Mouse (Mus musculus): ENCODE results near the gene Col6a2. TPM values are rescaled to one million over a fixed set of nuclear protein-coding genes. Genes with fewer than 3 reads are reported as not detected.

The Col6a2 gene
- total and polyA plus RNA-seq, 3 experiments, result not detected

DNA sequence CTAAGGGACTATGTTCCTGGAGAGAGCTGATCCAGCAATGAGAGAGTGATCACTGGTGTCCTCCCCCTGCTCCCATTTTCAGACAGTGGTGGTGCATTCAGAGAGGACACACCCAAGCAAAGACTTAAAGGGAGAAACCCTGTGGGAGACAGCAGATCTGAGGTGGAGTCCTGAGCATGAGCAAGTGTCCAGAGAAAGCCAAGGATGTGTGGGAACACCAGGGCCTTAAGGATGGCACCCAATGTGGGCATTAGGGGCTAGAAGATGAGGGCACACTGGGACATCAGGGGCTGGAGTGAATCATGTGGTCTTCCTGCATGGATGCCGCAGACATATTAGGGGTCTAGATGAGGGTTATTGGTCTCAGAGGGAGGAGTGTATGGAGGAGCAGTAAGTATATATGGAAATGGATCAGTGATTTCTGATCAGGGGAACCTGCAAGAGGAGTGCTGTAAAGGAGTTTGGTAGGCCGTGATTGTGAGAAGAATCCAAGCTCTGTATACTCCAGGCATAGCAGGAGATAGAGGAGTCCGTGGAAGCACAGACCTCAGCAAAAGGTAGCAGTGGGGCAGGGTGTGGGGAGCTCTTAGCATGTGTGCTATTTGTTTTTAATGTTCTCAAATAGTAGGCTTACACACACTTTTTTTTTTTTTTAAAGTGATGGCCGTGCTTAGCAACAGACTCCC lies 45.0 kb upstream of the Col6a2 start:
- Histone ChIP-seq H3K9me3 (replicated peaks; ENCODE audit: insufficient read depth, low read length) (no peaks in the 10 kb centered on the region), H3K27me3 (ENCODE audit: control insufficient read depth in 1 of 2, insufficient read depth in 2 of 2, low read length in 2 of 2) (no peaks in the 10 kb centered on the region; a peak in 2 of 4 replicates), H3K27ac (ENCODE audit: control insufficient read depth, low read depth, low read length) (no peak overlapping the region), H3K9ac (ENCODE audit: control insufficient read depth, low read depth, low read length, poor library complexity, severe bottlenecking) (no peak overlapping the region), H3K4me1 (ENCODE audit: control insufficient read depth in 1 of 2, insufficient read depth in 2 of 2, low read length in 2 of 2) (no peaks in the 10 kb centered on the region), H3K4me3 (ENCODE audit: control insufficient read depth in 1 of 2, insufficient read depth in 1 of 2, low read depth in 2 of 2, low read length in 2 of 2) (no peak overlapping the region), H3K36me3 (ENCODE audit: control insufficient read depth in 1 of 2, insufficient read depth in 2 of 2, low read length in 2 of 2) (no peaks in the 10 kb centered on the region), H3K79me2 (ENCODE audit: control insufficient read depth, insufficient read depth, low read length, poor library complexity) (no peaks in the 10 kb centered on the region)
- TF ChIP-seq E2F4 (IDR thresholded peaks at IDR 0.05; ENCODE audit: borderline replicate concordance, low read depth, low read length), result no peak
- no peak for TF ChIP-seq EP300 (IDR thresholded peaks at IDR 0.05; ENCODE audit: low read depth in 1 of 2, low read length in 2 of 2)
- TF ChIP-seq MAZ (IDR thresholded peaks at IDR 0.05; ENCODE audit: low read depth, low read length), result no peak
- no peak for TF ChIP-seq USF2 (IDR thresholded peaks at IDR 0.05; ENCODE audit: borderline replicate concordance in 1 of 2, insufficient read depth in 1 of 2, low read depth in 1 of 2, low read length in 2 of 2)
- TF ChIP-seq RCOR1 (IDR thresholded peaks at IDR 0.05; ENCODE audit: low read depth, low read length), result no peak
- no peak for TF ChIP-seq SMC3 (IDR thresholded peaks at IDR 0.05; ENCODE audit: low read depth, low read length)
- TF ChIP-seq MAFK (IDR thresholded peaks at IDR 0.05; ENCODE audit: borderline replicate concordance, low read depth, low read length), result no peak
- no peak for TF ChIP-seq MYB (IDR thresholded peaks at IDR 0.05; ENCODE audit: low read depth, low read length)
- no peak for TF ChIP-seq NELFE (IDR thresholded peaks at IDR 0.05; ENCODE audit: low read depth, low read length)
- TF ChIP-seq MAX (IDR thresholded peaks at IDR 0.05; ENCODE audit: low read length), result no peak
- no peak for TF ChIP-seq HCFC1 (IDR thresholded peaks at IDR 0.05; ENCODE audit: low read depth, low read length)
- TF ChIP-seq NRF1 (IDR thresholded peaks at IDR 0.05; ENCODE audit: insufficient read depth, low read depth, low read length, poor library complexity, severe bottlenecking), result no peak
- no peak for TF ChIP-seq TCF12 (IDR thresholded peaks at IDR 0.05; ENCODE audit: low read depth, low read length)
- no peak for DNase-seq (ENCODE audit: low read depth, low spot score)

DNA sequence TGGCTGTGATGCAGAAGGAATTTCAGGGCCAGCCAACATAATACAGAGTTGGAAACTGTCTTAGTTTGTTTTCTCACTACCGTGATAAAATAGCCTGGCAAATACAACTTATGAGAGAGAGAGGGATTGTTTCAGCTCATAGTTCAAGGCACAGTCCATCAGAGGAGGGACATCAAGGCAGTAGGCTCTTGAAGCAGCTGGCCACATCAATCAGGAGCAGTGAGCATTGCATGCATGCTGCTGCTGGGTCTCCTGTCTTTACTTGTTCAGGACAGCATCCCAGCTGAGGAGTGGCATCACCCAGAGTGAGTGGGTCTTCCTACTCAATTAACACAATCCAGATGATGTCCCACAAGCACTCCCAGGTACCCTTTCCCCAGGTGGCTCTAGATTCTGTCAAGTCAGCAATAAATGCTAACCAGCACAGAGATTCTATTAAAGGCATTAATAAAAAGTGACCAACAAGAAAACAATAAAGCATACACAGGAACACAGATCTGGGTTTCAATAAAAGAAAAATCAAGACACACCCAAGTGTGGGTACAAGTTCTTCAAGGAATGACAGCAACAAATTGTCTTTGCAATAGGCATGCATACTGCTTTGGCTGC lies 43.9 kb upstream of the Col6a2 start:
- H3K4me3 ChIP-seq (ENCODE audit: control insufficient read depth in 1 of 2, insufficient read depth in 1 of 2, low read depth in 2 of 2, low read length in 2 of 2), result no peak overlapping the region

More for the DNA sequence above, 43.9 kb upstream of the Col6a2 start:
- TF ChIP-seq BHLHE40 (IDR thresholded peaks at IDR 0.05; ENCODE audit: borderline replicate concordance, low read depth, low read length) (no peak), ELF1 (IDR thresholded peaks at IDR 0.05; ENCODE audit: low read depth, low read length) (no peak), MAFK (IDR thresholded peaks at IDR 0.05; ENCODE audit: borderline replicate concordance, low read depth, low read length) (peak; percentile 43; the same call in 1 of the 2 replicates)
- no peak overlapping the region for H3K9ac ChIP-seq (ENCODE audit: control insufficient read depth, low read depth, low read length, poor library complexity, severe bottlenecking)
- no peaks in the 10 kb centered on the region; a peak in 2 of 4 replicates for H3K27me3 ChIP-seq (ENCODE audit: control insufficient read depth in 1 of 2, insufficient read depth in 2 of 2, low read length in 2 of 2)
- H3K4me1 ChIP-seq (ENCODE audit: control insufficient read depth in 1 of 2, insufficient read depth in 2 of 2, low read length in 2 of 2), result no peaks in the 10 kb centered on the region
- no peak for DNase-seq (ENCODE audit: low read depth, low spot score)
- H3K36me3 ChIP-seq (ENCODE audit: control insufficient read depth in 1 of 2, insufficient read depth in 2 of 2, low read length in 2 of 2), result no peaks in the 10 kb centered on the region
- H3K27ac ChIP-seq (ENCODE audit: control insufficient read depth, low read depth, low read length), result no peak overlapping the region
- no peaks in the 10 kb centered on the region for H3K9me3 ChIP-seq (replicated peaks; ENCODE audit: insufficient read depth, low read length)
- H3K79me2 ChIP-seq (ENCODE audit: control insufficient read depth, insufficient read depth, low read length, poor library complexity), result no peaks in the 10 kb centered on the region

Measured in MEL (cell line).